Mouse (Mus musculus) limb, embryonic 12.5 days (tissue): ENCODE data around the gene Mtf1. TPM values are rescaled to one million over a fixed set of nuclear protein-coding genes. Genes with fewer than 3 reads are reported as not detected.

ENCODE experiments used
- ATAC-seq: fragments of 200-750 bp; cut with Nextera tagmentation; 2 replicates; pipeline ENCODE4 v1.8.0; 2017; ENCODE audit warnings: low read depth, moderate TSS enrichment; ENCODE audit not compliant: insufficient number of reproducible peaks, insufficient read depth, low FRiP score, low TSS enrichment
- H3K27ac ChIP-seq: fragments of 300-500 bp; sonication (generic); 2 replicates; pipeline ENCODE4 v1.5.1; 2016; ENCODE audit warnings: mild to moderate bottlenecking, moderate library complexity
- H3K27me3 ChIP-seq: fragments of 300-500 bp; sonication (generic); 2 replicates; pipeline ENCODE4 v1.6.1; 2016; ENCODE audit warnings: mild to moderate bottlenecking, moderate library complexity
- H3K36me3 ChIP-seq: fragments of 300-500 bp; sonication (generic); 2 replicates; pipeline ENCODE4 v1.6.1; 2016; ENCODE audit warnings: mild to moderate bottlenecking, moderate library complexity
- H3K4me1 ChIP-seq: fragments of 300-500 bp; sonication (generic); replicated peaks from 2 replicates; pipeline ENCODE4 v1.6.1; 2016
- H3K4me2 ChIP-seq: fragments of 300-500 bp; sonication (generic); 2 replicates; pipeline ENCODE4 v1.6.1; 2016; ENCODE audit warnings: mild to moderate bottlenecking, moderate library complexity
- H3K4me3 ChIP-seq: fragments of 300-500 bp; sonication (generic); replicated peaks from 2 replicates; pipeline ENCODE4 v1.5.1; 2016; ENCODE audit warnings: mild to moderate bottlenecking
- H3K9ac ChIP-seq: fragments of 300-500 bp; sonication (generic); replicated peaks from 2 replicates; pipeline ENCODE4 v1.6.1; 2016; ENCODE audit warnings: mild to moderate bottlenecking, moderate library complexity
- H3K9me3 ChIP-seq: fragments of 300-500 bp; sonication (generic); 2 replicates; pipeline ENCODE4 v1.6.1; 2016; ENCODE audit warnings: mild to moderate bottlenecking, moderate library complexity
- WGBS: fragments of 180-500 bp; shearing (Covaris S2); methylation state at CpG from one replicate; pipeline ENCODE4 v1.1.7; 2016; 5-methylcytosine and 5-hydroxymethylcytosine counted together
- polyA plus RNA-seq: library from polyadenylated mRNA; unstranded; fragments of >200 nt; fragmentation: Nextera tagmentation; extraction: Ambion mirVana; gene quantifications from 2 replicates; pipeline ENCODE4 v1.2.1, GENCODE M21; 2016

The Mtf1 gene
- polyA plus RNA-seq, 1 experiment from 2014 or later = 15.0 TPM

GRCm38 (mm10) chr4:124772125-124772524 is 29.8 kb upstream of the Mtf1 start:
- no peaks in the 10 kb centered on the region for H3K4me1 ChIP-seq
- no peak overlapping the region for H3K4me3 ChIP-seq
- no peak overlapping the region for H3K27ac ChIP-seq
- H3K9ac ChIP-seq = no peak overlapping the region
- no peaks in the 10 kb centered on the region for H3K36me3 ChIP-seq
- ATAC-seq = no peak
- H3K9me3 ChIP-seq = no peaks in the 10 kb centered on the region
- H3K4me2 ChIP-seq = no peak overlapping the region
- H3K27me3 ChIP-seq = no peaks in the 10 kb centered on the region
- WGBS = 72% methylated on average over 4 of the region's 4 CpGs

- WGBS = 56% methylated on average over 2 of the region's 2 CpGs
- Histone ChIP-seq H3K36me3 (peaks cover under 1% of the 10 kb centered on the region; the same call in 1 of the 2 replicates), H3K9ac (no peak overlapping the region), H3K4me3 (no peak overlapping the region), H3K9me3 (no peaks in the 10 kb centered on the region), H3K27me3 (no peaks in the 10 kb centered on the region), H3K4me2 (no peak overlapping the region), H3K27ac (no peak overlapping the region), H3K4me1 (no peaks in the 10 kb centered on the region)
- no peak for ATAC-seq
Measured at GRCm38 (mm10) chr4:124773449-124773848, 28.5 kb upstream of the Mtf1 start.

GRCm38 (mm10) chr4:124773995-124774394 is 27.9 kb upstream of the Mtf1 start:
- ATAC-seq = no peak
- no peaks in the 10 kb centered on the region for H3K4me1 ChIP-seq
- WGBS = 89% methylated on average over 6 of the region's 6 CpGs
- H3K36me3 ChIP-seq = peaks cover 6% of the 10 kb centered on the region
- no peak overlapping the region for H3K9ac ChIP-seq
- H3K4me3 ChIP-seq = no peak overlapping the region
- no peak overlapping the region for H3K27ac ChIP-seq
- no peaks in the 10 kb centered on the region for H3K9me3 ChIP-seq
- H3K27me3 ChIP-seq = no peaks in the 10 kb centered on the region
- no peak overlapping the region for H3K4me2 ChIP-seq

GRCm38 (mm10) chr4:124774429-124774828 is 27.5 kb upstream of the Mtf1 start:
- H3K9me3 ChIP-seq = no peaks in the 10 kb centered on the region
- H3K4me2 ChIP-seq = no peak overlapping the region
- H3K4me3 ChIP-seq = no peak overlapping the region
- no peak for ATAC-seq
- peaks cover 10% of the 10 kb centered on the region for H3K36me3 ChIP-seq
- 77% methylated on average over 2 of the region's 2 CpGs for WGBS
- no peaks in the 10 kb centered on the region for H3K27me3 ChIP-seq
- H3K27ac ChIP-seq = no peak overlapping the region
- no peaks in the 10 kb centered on the region for H3K4me1 ChIP-seq
- no peak overlapping the region for H3K9ac ChIP-seq

- H3K4me3 ChIP-seq = no peak overlapping the region
- H3K36me3 ChIP-seq = peaks cover 65% of the 10 kb centered on the region
- H3K27ac ChIP-seq = no peak overlapping the region
- no peaks in the 10 kb centered on the region for H3K9me3 ChIP-seq
- H3K9ac ChIP-seq = no peak overlapping the region
- H3K4me2 ChIP-seq = no peak overlapping the region
- H3K4me1 ChIP-seq = no peaks in the 10 kb centered on the region
- ATAC-seq = no peak
- 91% methylated on average over 7 of the region's 7 CpGs for WGBS
- no peaks in the 10 kb centered on the region for H3K27me3 ChIP-seq
Measured at GRCm38 (mm10) chr4:124781361-124781760, 20.5 kb upstream of the Mtf1 start.

- Histone ChIP-seq H3K4me1 (no peaks in the 10 kb centered on the region), H3K27ac (no peak overlapping the region), H3K9ac (no peak overlapping the region), H3K9me3 (no peaks in the 10 kb centered on the region), H3K4me3 (no peak overlapping the region), H3K27me3 (no peaks in the 10 kb centered on the region), H3K36me3 (peaks cover 75% of the 10 kb centered on the region), H3K4me2 (no peak overlapping the region)
- 87% methylated on average over 8 of the region's 8 CpGs for whole genome bisulfite sequencing
- ATAC-seq = no peak
Measured at GRCm38 (mm10) chr4:124782395-124782794, 19.5 kb upstream of the Mtf1 start.

GRCm38 (mm10) chr4:124783937-124784336 is 18.0 kb upstream of the Mtf1 start:
- H3K27me3 ChIP-seq = no peaks in the 10 kb centered on the region
- WGBS = 86% methylated on average over 8 of the region's 8 CpGs

GRCm38 (mm10) chr4:124790013-124790412 is 11.9 kb upstream of the Mtf1 start:
- Histone ChIP-seq H3K9ac (0 out of 2 replicates have a peak overlapping the region, but pooled peaks have one; percentile 8), H3K9me3 (no peaks in the 10 kb centered on the region), H3K27ac (no peak overlapping the region), H3K27me3 (no peaks in the 10 kb centered on the region), H3K4me3 (no peak overlapping the region), H3K4me2 (no peak overlapping the region), H3K4me1 (no peaks in the 10 kb centered on the region), H3K36me3 (peaks cover 92% of the 10 kb centered on the region)
- 67% methylated on average over 4 of the region's 4 CpGs for WGBS
- no peak for ATAC-seq

More at GRCm38 (mm10) chr4:124783937-124784336, 18.0 kb upstream of the Mtf1 start:
- H3K27ac ChIP-seq = no peak overlapping the region
- H3K36me3 ChIP-seq = peaks cover 82% of the 10 kb centered on the region
- H3K9me3 ChIP-seq = no peaks in the 10 kb centered on the region
- H3K4me3 ChIP-seq = no peak overlapping the region
- no peak for ATAC-seq
- no peaks in the 10 kb centered on the region for H3K4me1 ChIP-seq
- H3K9ac ChIP-seq = no peak overlapping the region
- H3K4me2 ChIP-seq = no peak overlapping the region

GRCm38 (mm10) chr4:124792114-124792513 is 9.8 kb upstream of the Mtf1 start:
- 90% methylated on average over 8 of the region's 8 CpGs for WGBS
- no peak overlapping the region for H3K9ac ChIP-seq
- H3K9me3 ChIP-seq = no peaks in the 10 kb centered on the region
- H3K27me3 ChIP-seq = no peaks in the 10 kb centered on the region
- H3K4me2 ChIP-seq = no peak overlapping the region
- H3K36me3 ChIP-seq = peaks cover 84% of the 10 kb centered on the region
- no peak overlapping the region for H3K27ac ChIP-seq
- H3K4me3 ChIP-seq = no peak overlapping the region
- H3K4me1 ChIP-seq = no peaks in the 10 kb centered on the region
- no peak for ATAC-seq

GRCm38 (mm10) chr4:124796141-124796540 is 5.8 kb upstream of the Mtf1 start:
- no peak overlapping the region for H3K27ac ChIP-seq
- peaks cover 79% of the 10 kb centered on the region for H3K36me3 ChIP-seq
- 91% methylated on average over 8 of the region's 8 CpGs for WGBS
- H3K9me3 ChIP-seq = no peaks in the 10 kb centered on the region
- no peaks in the 10 kb centered on the region for H3K4me1 ChIP-seq
- ATAC-seq = no peak
- no peak overlapping the region for H3K9ac ChIP-seq
- no peak overlapping the region for H3K4me3 ChIP-seq
- no peaks in the 10 kb centered on the region for H3K27me3 ChIP-seq
- no peak overlapping the region for H3K4me2 ChIP-seq

- ATAC-seq = no peak
- Histone ChIP-seq H3K4me1 (peaks cover 4% of the 10 kb centered on the region), H3K4me3 (no peak overlapping the region), H3K27me3 (no peaks in the 10 kb centered on the region), H3K36me3 (peaks cover 72% of the 10 kb centered on the region), H3K9ac (no peak overlapping the region), H3K27ac (no peak overlapping the region), H3K9me3 (no peaks in the 10 kb centered on the region), H3K4me2 (no peak overlapping the region)
- 86% methylated on average over 2 of the region's 2 CpGs for WGBS
Measured at GRCm38 (mm10) chr4:124796913-124797312, 5.0 kb upstream of the Mtf1 start.
